Mouse (Mus musculus): ENCODE results near the gene Snrnp70. TPM values are rescaled to one million over a fixed set of nuclear protein-coding genes. Genes with fewer than 3 reads are reported as not detected.
"Not testable (repeated sequence)": the region's sequence is repeated elsewhere in the genome, so short reads cannot be mapped to it uniquely, and the experiment has no call there.

Gene Snrnp70
- polyA plus RNA-seq, 1 experiment from 2014 or later = 81.3 TPM

DNA sequence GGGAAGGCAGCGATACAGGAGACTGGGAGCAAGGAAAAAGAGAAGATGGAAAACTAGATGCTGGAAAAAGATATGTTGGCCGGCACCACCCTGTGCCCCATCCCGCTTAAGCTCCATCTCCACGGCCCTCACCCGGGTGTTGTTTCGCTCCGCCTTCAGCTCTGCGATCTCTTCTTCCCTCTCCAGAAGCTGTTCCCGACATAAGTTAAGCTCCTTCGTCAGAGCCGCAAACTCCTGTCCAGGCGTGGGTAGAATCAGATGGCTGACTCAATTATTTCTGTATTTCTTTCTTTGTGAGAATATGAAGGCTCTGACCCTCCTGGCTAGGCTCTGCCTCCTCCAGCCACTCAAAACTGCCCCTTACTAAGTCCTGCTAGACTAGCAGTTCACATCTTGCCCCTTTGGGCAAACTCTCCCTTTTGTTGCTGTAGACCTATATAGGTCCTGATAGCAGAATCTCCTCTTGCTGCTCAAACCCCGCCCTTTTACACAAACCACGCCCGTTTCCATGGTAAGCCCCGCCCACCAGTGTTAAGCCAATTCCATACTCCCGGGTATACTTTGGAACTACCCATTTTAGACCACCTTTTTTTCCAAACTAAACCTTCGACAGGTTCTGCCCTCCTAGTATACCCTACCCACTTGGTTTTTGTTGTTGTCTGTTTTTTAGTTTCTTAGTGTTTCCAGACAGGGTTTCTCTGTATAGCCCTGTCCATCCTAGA is 35.0 kb downstream of the Snrnp70 start:
- no peak for TF ChIP-seq CTCF (IDR thresholded peaks at IDR 0.05; ENCODE audit: low read depth)
- WGBS = 50% methylated on average over 18 of the region's 18 CpGs
- Histone ChIP-seq H3K9me3 (ENCODE audit: control insufficient read depth) (no peaks in the 10 kb centered on the region), H3K36me3 (ENCODE audit: control insufficient read depth, insufficient read depth) (no peaks in the 10 kb centered on the region), H3K4me3 (ENCODE audit: low read depth, low read length) (no peak overlapping the region), H3K27ac (ENCODE audit: low read depth, low read length) (no peak overlapping the region), H3K4me2 (replicated peaks; ENCODE audit: low read depth) (no peak overlapping the region; the same call in 1 of the 2 replicates), H3K9ac (ENCODE audit: low read depth, low read length) (no peak overlapping the region), H3K27me3 (replicated peaks; ENCODE audit: control insufficient read depth, insufficient read depth, low read length) (peaks cover 39% of the 10 kb centered on the region), H3K4me1 (replicated peaks; ENCODE audit: control insufficient read depth, insufficient read depth, low read length) (no peaks in the 10 kb centered on the region)
- no peak for ATAC-seq

DNA sequence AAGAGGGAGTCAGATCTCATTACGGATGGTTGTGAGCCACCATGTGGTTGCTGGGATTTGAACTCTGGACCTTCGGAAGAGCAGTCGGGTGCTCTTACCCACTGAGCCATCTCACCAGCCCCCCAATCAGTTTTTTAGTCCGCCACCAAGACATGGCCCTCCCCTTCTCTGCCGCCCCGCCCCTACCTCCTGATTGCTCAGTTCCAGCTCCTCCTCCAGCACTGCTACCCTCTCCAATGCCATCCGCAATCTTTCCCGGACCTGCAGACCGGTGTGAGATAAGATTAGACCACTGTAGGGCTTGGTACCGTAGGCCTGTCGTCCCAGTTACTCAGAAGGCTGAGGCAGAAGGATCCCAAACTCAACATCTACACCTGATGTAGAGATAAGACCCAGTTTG is 36.5 kb downstream of the Snrnp70 start:
- 51% methylated on average over 10 of the region's 11 CpGs for WGBS
- not testable (repeated sequence) for H3K4me3 ChIP-seq (ENCODE audit: low read depth, low read length); H3K9ac ChIP-seq (ENCODE audit: low read depth, low read length); H3K9me3 ChIP-seq (ENCODE audit: control insufficient read depth); H3K4me2 ChIP-seq (replicated peaks; ENCODE audit: low read depth); ATAC-seq; H3K4me1 ChIP-seq (replicated peaks; ENCODE audit: control insufficient read depth, insufficient read depth, low read length); H3K36me3 ChIP-seq (ENCODE audit: control insufficient read depth, insufficient read depth); H3K27ac ChIP-seq (ENCODE audit: low read depth, low read length)
- H3K27me3 ChIP-seq (replicated peaks; ENCODE audit: control insufficient read depth, insufficient read depth, low read length) = peaks cover 32% of the 10 kb centered on the region

DNA sequence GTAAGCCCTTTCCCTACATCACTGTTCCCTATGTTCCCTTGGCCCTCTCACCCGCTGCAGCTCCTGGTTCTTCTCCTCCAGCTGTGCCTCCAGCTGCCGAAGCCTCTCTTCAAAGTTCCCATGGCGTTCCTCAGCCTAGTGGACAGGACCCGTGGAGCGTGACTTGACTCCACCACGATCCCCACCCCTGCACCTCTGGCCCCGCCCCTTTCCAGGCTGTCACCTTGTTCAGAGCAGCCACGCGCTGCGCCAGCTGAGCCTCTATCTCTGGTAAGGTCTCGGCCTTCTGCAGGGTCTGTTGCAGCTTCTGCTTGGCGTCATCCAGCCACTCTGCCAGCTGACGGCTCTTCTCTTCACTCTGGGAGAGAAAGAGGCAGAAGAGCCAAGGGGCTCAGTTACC is 39.5 kb downstream of the Snrnp70 start:
- Histone ChIP-seq H3K4me2 (replicated peaks; ENCODE audit: low read depth) (peak overlapping the region; percentile 38), H3K27ac (ENCODE audit: low read depth, low read length) (no peak overlapping the region), H3K9ac (ENCODE audit: low read depth, low read length) (no peak overlapping the region), H3K4me1 (replicated peaks; ENCODE audit: control insufficient read depth, insufficient read depth, low read length) (no peaks in the 10 kb centered on the region), H3K4me3 (ENCODE audit: low read depth, low read length) (no peak overlapping the region), H3K36me3 (ENCODE audit: control insufficient read depth, insufficient read depth) (no peaks in the 10 kb centered on the region), H3K27me3 (replicated peaks; ENCODE audit: control insufficient read depth, insufficient read depth, low read length) (peaks cover 13% of the 10 kb centered on the region), H3K9me3 (ENCODE audit: control insufficient read depth) (no peaks in the 10 kb centered on the region)
- WGBS = 45% methylated on average over 13 of the region's 13 CpGs
- no peak for ATAC-seq
- no peak for TF ChIP-seq CTCF (IDR thresholded peaks at IDR 0.05; ENCODE audit: low read depth)

DNA sequence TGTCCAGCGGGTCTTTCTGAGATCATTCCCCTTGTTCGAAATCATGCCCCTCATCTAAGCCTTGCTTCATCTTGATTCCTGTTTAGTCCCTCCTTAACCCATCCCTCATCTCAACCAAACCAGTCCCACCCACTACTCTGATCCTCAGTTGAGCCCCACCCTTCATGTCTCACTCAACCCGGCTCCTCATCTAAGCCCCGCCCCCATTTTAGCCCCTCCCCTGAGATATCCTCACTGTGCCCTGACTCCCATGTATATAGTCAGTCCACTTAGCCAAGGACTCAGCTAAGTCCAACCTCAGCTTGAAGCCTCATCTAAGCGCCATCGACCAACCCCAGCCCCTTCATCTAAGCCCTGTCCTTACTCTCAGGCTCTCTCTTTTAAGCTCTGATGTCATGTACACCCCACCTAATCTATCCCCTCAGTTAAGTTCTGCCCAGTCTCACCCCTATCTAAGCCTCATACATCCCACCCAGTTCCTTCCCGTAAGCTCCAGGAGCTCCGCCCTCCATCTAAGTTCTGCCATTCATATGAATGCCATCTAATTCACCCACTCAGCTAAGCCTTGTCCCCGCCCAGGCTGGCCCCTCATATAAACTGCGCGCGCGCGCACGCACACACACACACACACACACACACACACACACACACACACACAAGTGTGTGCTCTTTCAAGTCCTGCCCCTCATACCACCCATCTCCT is 40.1 kb downstream of the Snrnp70 start:
- no peak overlapping the region for H3K4me3 ChIP-seq (ENCODE audit: low read depth, low read length)
- H3K9me3 ChIP-seq (ENCODE audit: control insufficient read depth) = no peaks in the 10 kb centered on the region
- WGBS = 72% methylated on average over 15 of the region's 15 CpGs
- ATAC-seq = no peak
- H3K4me1 ChIP-seq (replicated peaks; ENCODE audit: control insufficient read depth, insufficient read depth, low read length) = no peaks in the 10 kb centered on the region
- H3K4me2 ChIP-seq (replicated peaks; ENCODE audit: low read depth) = no peak overlapping the region
- H3K27ac ChIP-seq (ENCODE audit: low read depth, low read length) = no peak overlapping the region
- H3K27me3 ChIP-seq (replicated peaks; ENCODE audit: control insufficient read depth, insufficient read depth, low read length) = peaks cover 7% of the 10 kb centered on the region; the same call in 1 of the 2 replicates
- TF ChIP-seq CTCF (IDR thresholded peaks at IDR 0.05; ENCODE audit: low read depth) = no peak
- H3K9ac ChIP-seq (ENCODE audit: low read depth, low read length) = no peak overlapping the region
- H3K36me3 ChIP-seq (ENCODE audit: control insufficient read depth, insufficient read depth) = no peaks in the 10 kb centered on the region

DNA sequence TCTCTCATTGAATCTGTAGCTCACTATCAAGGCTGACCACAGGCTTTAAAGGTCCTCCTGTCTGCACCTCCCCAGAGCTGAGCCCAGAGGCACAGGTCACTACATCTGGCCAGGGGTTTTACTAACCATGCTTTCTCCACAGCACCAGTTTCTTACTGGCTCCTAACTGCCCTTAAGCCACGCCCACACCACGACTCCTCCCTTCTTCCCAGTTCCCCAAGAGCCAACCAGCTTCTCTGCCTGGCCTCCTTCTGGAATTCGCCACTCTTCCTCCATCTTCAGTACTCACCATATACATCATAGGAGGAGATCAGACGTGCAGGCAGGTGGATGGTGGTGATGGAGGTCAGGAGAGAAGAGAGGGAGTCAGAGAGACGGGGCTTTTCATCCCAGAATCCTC is 42.5 kb downstream of the Snrnp70 start:
- no peak for ATAC-seq
- H3K4me3 ChIP-seq (ENCODE audit: low read depth, low read length) = no peak overlapping the region
- no peaks in the 10 kb centered on the region for H3K27me3 ChIP-seq (replicated peaks; ENCODE audit: control insufficient read depth, insufficient read depth, low read length)
- no peak overlapping the region for H3K27ac ChIP-seq (ENCODE audit: low read depth, low read length)
- TF ChIP-seq CTCF (IDR thresholded peaks at IDR 0.05; ENCODE audit: low read depth) = no peak
- H3K4me1 ChIP-seq (replicated peaks; ENCODE audit: control insufficient read depth, insufficient read depth, low read length) = no peaks in the 10 kb centered on the region
- no peaks in the 10 kb centered on the region for H3K9me3 ChIP-seq (ENCODE audit: control insufficient read depth)
- H3K4me2 ChIP-seq (replicated peaks; ENCODE audit: low read depth) = no peak overlapping the region
- no peaks in the 10 kb centered on the region for H3K36me3 ChIP-seq (ENCODE audit: control insufficient read depth, insufficient read depth)
- no peak overlapping the region for H3K9ac ChIP-seq (ENCODE audit: low read depth, low read length)
- 20% methylated on average over 5 of the region's 5 CpGs for WGBS

DNA sequence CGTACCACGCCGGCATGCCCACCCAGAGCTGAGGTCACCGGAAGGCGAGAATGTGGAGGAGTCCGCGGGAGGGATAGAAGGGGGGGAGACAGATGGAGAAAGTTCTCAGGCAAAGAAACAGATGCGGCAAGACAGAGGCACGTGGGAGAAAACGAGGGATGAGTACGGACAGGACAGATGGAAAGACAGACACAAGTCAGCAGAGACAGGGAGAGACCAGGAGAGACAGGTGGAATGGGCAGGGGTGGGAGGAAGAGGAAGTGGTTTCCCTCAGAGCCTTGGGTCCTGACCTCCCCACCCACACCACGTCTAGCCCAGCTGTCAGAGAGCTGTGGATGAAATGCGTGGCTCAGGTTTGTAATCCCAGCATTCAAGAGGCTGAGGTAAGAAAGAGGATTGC is 48.6 kb downstream of the Snrnp70 start:
- H3K9me3 ChIP-seq (ENCODE audit: control insufficient read depth) = no peaks in the 10 kb centered on the region
- ATAC-seq = no peak
- TF ChIP-seq CTCF (IDR thresholded peaks at IDR 0.05; ENCODE audit: low read depth) = no peak
- H3K27ac ChIP-seq (ENCODE audit: low read depth, low read length) = no peak overlapping the region
- H3K4me2 ChIP-seq (replicated peaks; ENCODE audit: low read depth) = no peak overlapping the region
- WGBS = 73% methylated on average over 13 of the region's 13 CpGs
- H3K9ac ChIP-seq (ENCODE audit: low read depth, low read length) = no peak overlapping the region
- no peaks in the 10 kb centered on the region; the same call in 1 of the 2 replicates for H3K36me3 ChIP-seq (ENCODE audit: control insufficient read depth, insufficient read depth)
- no peaks in the 10 kb centered on the region for H3K4me1 ChIP-seq (replicated peaks; ENCODE audit: control insufficient read depth, insufficient read depth, low read length)
- no peaks in the 10 kb centered on the region for H3K27me3 ChIP-seq (replicated peaks; ENCODE audit: control insufficient read depth, insufficient read depth, low read length)
- H3K4me3 ChIP-seq (ENCODE audit: low read depth, low read length) = no peak overlapping the region
